Mouse (Mus musculus): Measurements from ENCODE around the gene Gbf1.
"Not testable (repeated sequence)": the region's sequence is repeated elsewhere in the genome, so short reads cannot be mapped to it uniquely, and the experiment has no call there.

Gbf1 gene

GRCm38 (mm10) chr19:46210951-46211350, 58.6 kb downstream of the Gbf1 start:
- in situ Hi-C loops (cut with MboI; ENCODE audit: unreplicated experiment in 2 of 2), result no loop called here

- in situ Hi-C loops (cut with MboI; ENCODE audit: unreplicated experiment in 2 of 2), result no loop called here
Measured at GRCm38 (mm10) chr19:46214541-46214940, 62.2 kb downstream of the Gbf1 start.

GRCm38 (mm10) chr19:46215401-46215800, 63.1 kb downstream of the Gbf1 start:
- in situ Hi-C loops (cut with MboI; ENCODE audit: unreplicated experiment in 2 of 2), result no loop called here

GRCm38 (mm10) chr19:46216716-46217115, 64.4 kb downstream of the Gbf1 start:
- in situ Hi-C loops (cut with MboI; ENCODE audit: unreplicated experiment in 2 of 2), result no loop called here

- in situ Hi-C loops (cut with MboI; ENCODE audit: unreplicated experiment in 2 of 2), result not testable (repeated sequence)
Measured at GRCm38 (mm10) chr19:46217347-46217746, 65.0 kb downstream of the Gbf1 start.

- in situ Hi-C loops (cut with MboI; ENCODE audit: unreplicated experiment in 2 of 2), result no loop called here
Measured at GRCm38 (mm10) chr19:46220116-46220515, 67.8 kb downstream of the Gbf1 start.

- in situ Hi-C loops (cut with MboI; ENCODE audit: unreplicated experiment in 2 of 2), result no loop called here
Measured at GRCm38 (mm10) chr19:46223118-46223517, 70.8 kb downstream of the Gbf1 start.

- in situ Hi-C loops (cut with MboI; ENCODE audit: unreplicated experiment in 2 of 2), result no loop called here
Measured at GRCm38 (mm10) chr19:46224882-46225281, 72.6 kb downstream of the Gbf1 start.

GRCm38 (mm10) chr19:46225506-46225905, 73.2 kb downstream of the Gbf1 start:
- in situ Hi-C loops (cut with MboI; ENCODE audit: unreplicated experiment in 2 of 2), result no loop called here

- in situ Hi-C loops (cut with MboI; ENCODE audit: unreplicated experiment in 2 of 2), result no loop called here
Measured at GRCm38 (mm10) chr19:46226295-46226694, 74.0 kb downstream of the Gbf1 start.

- in situ Hi-C loops (cut with MboI; ENCODE audit: unreplicated experiment in 2 of 2), result no loop called here
Measured at GRCm38 (mm10) chr19:46227300-46227699, 75.0 kb downstream of the Gbf1 start.

GRCm38 (mm10) chr19:46234450-46234849, 82.1 kb downstream of the Gbf1 start:
- in situ Hi-C loops (cut with MboI; ENCODE audit: unreplicated experiment in 2 of 2), result no loop called here

GRCm38 (mm10) chr19:46236658-46237057, 84.3 kb downstream of the Gbf1 start:
- in situ Hi-C loops (cut with MboI; ENCODE audit: unreplicated experiment in 2 of 2), result loop anchor here in 1 of 2 experiments (5.0 kb wide), 1 partner anchor 34 kb away; no protein-coding TSS in a partner anchor

GRCm38 (mm10) chr19:46240246-46240645, 87.9 kb downstream of the Gbf1 start:
- in situ Hi-C loops (cut with MboI; ENCODE audit: unreplicated experiment in 2 of 2), result no loop called here

GRCm38 (mm10) chr19:46242416-46242815, 90.1 kb downstream of the Gbf1 start:
- in situ Hi-C loops (cut with MboI; ENCODE audit: unreplicated experiment in 2 of 2), result no loop called here

GRCm38 (mm10) chr19:46244628-46245027, 92.3 kb downstream of the Gbf1 start:
- in situ Hi-C loops (cut with MboI; ENCODE audit: unreplicated experiment in 2 of 2), result loop anchor here (5.0 kb wide), 1 partner anchor 107 kb away; no protein-coding TSS in a partner anchor

- in situ Hi-C loops (cut with MboI; ENCODE audit: unreplicated experiment in 2 of 2), result loop anchor here (5.0 kb wide), 1 partner anchor 112 kb away; no protein-coding TSS in a partner anchor
Measured at GRCm38 (mm10) chr19:46248991-46249390, 96.7 kb downstream of the Gbf1 start.

- in situ Hi-C loops (cut with MboI; ENCODE audit: unreplicated experiment in 2 of 2), result no loop called here
Measured at GRCm38 (mm10) chr19:46254163-46254752, 101.9 kb downstream of the Gbf1 start.

GRCm38 (mm10) chr19:46264762-46265161, 112.5 kb downstream of the Gbf1 start:
- in situ Hi-C loops (cut with MboI; ENCODE audit: unreplicated experiment in 2 of 2), result no loop called here

- in situ Hi-C loops (cut with MboI; ENCODE audit: unreplicated experiment in 2 of 2), result loop anchor here in 1 of 2 experiments (25.0 kb wide), 1 partner anchor 462 kb away; no protein-coding TSS in a partner anchor
Measured at GRCm38 (mm10) chr19:46275307-46275706, 123.0 kb downstream of the Gbf1 start.

- in situ Hi-C loops (cut with MboI; ENCODE audit: unreplicated experiment in 2 of 2), result loop anchor here in 1 of 2 experiments (25.0 kb wide), 1 partner anchor 455 kb away; no protein-coding TSS in a partner anchor
Measured at GRCm38 (mm10) chr19:46282081-46282849, 130.0 kb downstream of the Gbf1 start.

GRCm38 (mm10) chr19:46284686-46285085, 132.4 kb downstream of the Gbf1 start:
- in situ Hi-C loops (cut with MboI; ENCODE audit: unreplicated experiment in 2 of 2), result loop anchor here in 1 of 2 experiments (25.0 kb wide), 1 partner anchor 453 kb away; no protein-coding TSS in a partner anchor

Measured in v-Abl transformed pro-B cells (cell line).